Mouse (Mus musculus): ENCODE measurements at regions not wholly inside any gene's neighbourhood (a gene's known extent, or its start where the extent isn't known, plus 50 kb on each side); places are given as distances from the start of the nearest gene placed in this dataset.

GRCm38 (mm10) chr3:21218936-21219335 is 852.0 kb upstream of the Agtr1b start:
- no peak overlapping the region for H3K9ac ChIP-seq (replicated peaks)
- H3K4me1 ChIP-seq (replicated peaks): no peaks in the 10 kb centered on the region
- WGBS: 84% methylated on average over 1 of the region's 1 CpGs
- no peak overlapping the region for H3K4me3 ChIP-seq (replicated peaks)
- no peaks in the 10 kb centered on the region for H3K36me3 ChIP-seq
- no peak overlapping the region for H3K27ac ChIP-seq
- no peaks in the 10 kb centered on the region for H3K9me3 ChIP-seq
- no peak for ATAC-seq
- no peaks in the 10 kb centered on the region for H3K27me3 ChIP-seq
- H3K4me2 ChIP-seq (replicated peaks): no peak overlapping the region

GRCm38 (mm10) chr3:21241184-21241583 is 835.3 kb upstream of the Tbl1xr1 start:
- ATAC-seq: no peak
- Histone ChIP-seq H3K9ac (replicated peaks) (no peak overlapping the region), H3K36me3 (no peaks in the 10 kb centered on the region), H3K4me2 (replicated peaks) (no peak overlapping the region), H3K4me1 (replicated peaks) (no peaks in the 10 kb centered on the region), H3K4me3 (replicated peaks) (no peak overlapping the region), H3K27ac (no peak overlapping the region), H3K9me3 (no peaks in the 10 kb centered on the region), H3K27me3 (no peaks in the 10 kb centered on the region)
- WGBS: 86% methylated on average over 2 of the region's 2 CpGs

GRCm38 (mm10) chr3:21256129-21256760 is 820.2 kb upstream of the Tbl1xr1 start:
- Histone ChIP-seq H3K9ac (replicated peaks) (no peak overlapping the region), H3K4me2 (replicated peaks) (no peak overlapping the region), H3K27me3 (no peaks in the 10 kb centered on the region), H3K36me3 (no peaks in the 10 kb centered on the region), H3K9me3 (no peaks in the 10 kb centered on the region), H3K4me3 (replicated peaks) (no peak overlapping the region), H3K4me1 (replicated peaks) (no peaks in the 10 kb centered on the region), H3K27ac (no peak overlapping the region)
- 93% methylated on average over 1 of the region's 1 CpGs for WGBS
- no peak for ATAC-seq

GRCm38 (mm10) chr3:21263317-21263716 is 813.1 kb upstream of the Tbl1xr1 start:
- H3K4me2 ChIP-seq (replicated peaks): no peak overlapping the region
- H3K4me1 ChIP-seq (replicated peaks): no peaks in the 10 kb centered on the region
- no peaks in the 10 kb centered on the region for H3K27me3 ChIP-seq
- no peak overlapping the region for H3K4me3 ChIP-seq (replicated peaks)
- no peak for ATAC-seq
- H3K9ac ChIP-seq (replicated peaks): no peak overlapping the region
- no peak overlapping the region for H3K27ac ChIP-seq
- H3K36me3 ChIP-seq: no peaks in the 10 kb centered on the region
- 93% methylated on average over 2 of the region's 2 CpGs for WGBS
- H3K9me3 ChIP-seq: no peaks in the 10 kb centered on the region

GRCm38 (mm10) chr3:21265491-21265890 is 811.0 kb upstream of the Tbl1xr1 start:
- Histone ChIP-seq H3K9ac (replicated peaks) (no peak overlapping the region), H3K27me3 (no peaks in the 10 kb centered on the region), H3K4me3 (replicated peaks) (no peak overlapping the region), H3K36me3 (no peaks in the 10 kb centered on the region), H3K27ac (no peak overlapping the region), H3K9me3 (no peaks in the 10 kb centered on the region), H3K4me1 (replicated peaks) (no peaks in the 10 kb centered on the region), H3K4me2 (replicated peaks) (no peak overlapping the region)
- 91% methylated on average over 2 of the region's 2 CpGs for WGBS
- ATAC-seq: no peak

GRCm38 (mm10) chr3:21268429-21269129 is 807.9 kb upstream of the Tbl1xr1 start:
- WGBS: 89% methylated on average over 7 of the region's 7 CpGs
- Histone ChIP-seq H3K36me3 (no peaks in the 10 kb centered on the region), H3K9me3 (no peaks in the 10 kb centered on the region), H3K4me1 (replicated peaks) (no peaks in the 10 kb centered on the region), H3K4me3 (replicated peaks) (no peak overlapping the region), H3K27me3 (no peaks in the 10 kb centered on the region), H3K4me2 (replicated peaks) (no peak overlapping the region), H3K27ac (no peak overlapping the region), H3K9ac (replicated peaks) (no peak overlapping the region)
- no peak for ATAC-seq

DNA sequence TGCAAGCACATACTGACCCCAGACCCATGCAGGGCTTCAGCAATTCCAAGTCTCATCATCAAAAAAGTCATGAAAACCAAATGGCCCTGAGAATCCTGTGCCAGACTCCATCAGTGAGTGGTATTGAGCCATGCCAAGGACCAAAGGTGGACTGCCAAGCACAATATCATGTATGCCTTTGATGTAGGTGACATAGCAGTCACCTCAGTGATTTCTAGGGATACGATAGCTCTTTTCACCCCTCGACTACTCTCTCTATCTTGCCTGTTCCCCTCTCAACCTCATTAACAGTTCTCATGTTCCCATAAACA is 807.4 kb upstream of the Tbl1xr1 start:
- H3K27ac ChIP-seq: no peak overlapping the region
- WGBS: 90% methylated on average over 2 of the region's 2 CpGs
- no peaks in the 10 kb centered on the region for H3K9me3 ChIP-seq
- no peaks in the 10 kb centered on the region for H3K27me3 ChIP-seq
- no peak overlapping the region for H3K9ac ChIP-seq (replicated peaks)
- ATAC-seq: no peak
- H3K4me1 ChIP-seq (replicated peaks): no peaks in the 10 kb centered on the region
- H3K36me3 ChIP-seq: no peaks in the 10 kb centered on the region
- no peak overlapping the region for H3K4me2 ChIP-seq (replicated peaks)
- H3K4me3 ChIP-seq (replicated peaks): no peak overlapping the region

DNA sequence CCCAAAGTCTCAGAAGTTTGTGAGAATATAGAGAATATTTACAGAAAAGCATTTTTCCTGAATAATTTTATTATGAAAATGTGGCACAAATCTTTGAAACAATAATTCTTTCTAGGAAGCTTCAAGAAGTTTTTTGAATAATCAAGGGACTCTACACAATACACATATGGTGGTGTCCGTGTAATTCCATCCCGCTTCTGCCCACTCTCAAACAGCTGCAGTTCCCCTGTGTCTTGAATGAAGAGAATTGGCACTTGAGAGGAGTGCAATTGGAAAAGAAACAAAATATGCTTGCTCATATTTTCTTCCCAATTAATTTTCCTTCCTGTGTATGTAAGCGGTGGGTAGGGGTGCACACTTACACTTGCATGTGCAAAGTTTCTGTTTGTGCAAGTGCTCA is 805.7 kb upstream of the Tbl1xr1 start:
- Histone ChIP-seq H3K4me3 (replicated peaks) (no peak overlapping the region), H3K9ac (replicated peaks) (no peak overlapping the region), H3K4me2 (replicated peaks) (no peak overlapping the region), H3K9me3 (no peaks in the 10 kb centered on the region), H3K36me3 (no peaks in the 10 kb centered on the region), H3K4me1 (replicated peaks) (no peaks in the 10 kb centered on the region), H3K27me3 (no peaks in the 10 kb centered on the region), H3K27ac (no peak overlapping the region)
- ATAC-seq: no peak
- 85% methylated on average over 3 of the region's 3 CpGs for WGBS

DNA sequence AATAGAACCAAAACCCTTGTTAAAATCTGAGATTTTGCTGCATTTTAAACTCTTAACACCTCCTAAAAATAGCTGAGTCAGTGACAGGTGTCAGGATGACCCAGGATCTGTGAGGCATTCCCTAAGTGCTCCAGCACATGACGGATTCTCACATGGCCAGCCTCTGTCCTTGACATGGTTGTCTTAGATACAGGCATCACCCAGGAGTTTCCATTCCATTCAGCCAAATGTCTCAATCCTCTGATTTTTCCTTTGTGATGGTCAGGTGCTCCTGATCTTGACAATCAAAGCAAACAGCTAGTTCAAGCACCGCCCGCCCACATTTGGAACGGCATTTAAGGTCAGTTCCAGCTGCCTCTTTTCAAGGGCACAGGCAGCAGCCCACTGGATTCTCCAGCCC is 804.2 kb upstream of the Tbl1xr1 start:
- H3K9me3 ChIP-seq: no peaks in the 10 kb centered on the region
- ATAC-seq: no peak
- H3K27ac ChIP-seq: no peak overlapping the region
- no peak overlapping the region for H3K9ac ChIP-seq (replicated peaks)
- no peak overlapping the region for H3K4me2 ChIP-seq (replicated peaks)
- H3K27me3 ChIP-seq: no peaks in the 10 kb centered on the region
- WGBS: 85% methylated on average over 4 of the region's 4 CpGs
- no peaks in the 10 kb centered on the region for H3K36me3 ChIP-seq
- H3K4me1 ChIP-seq (replicated peaks): no peaks in the 10 kb centered on the region
- no peak overlapping the region for H3K4me3 ChIP-seq (replicated peaks)

DNA sequence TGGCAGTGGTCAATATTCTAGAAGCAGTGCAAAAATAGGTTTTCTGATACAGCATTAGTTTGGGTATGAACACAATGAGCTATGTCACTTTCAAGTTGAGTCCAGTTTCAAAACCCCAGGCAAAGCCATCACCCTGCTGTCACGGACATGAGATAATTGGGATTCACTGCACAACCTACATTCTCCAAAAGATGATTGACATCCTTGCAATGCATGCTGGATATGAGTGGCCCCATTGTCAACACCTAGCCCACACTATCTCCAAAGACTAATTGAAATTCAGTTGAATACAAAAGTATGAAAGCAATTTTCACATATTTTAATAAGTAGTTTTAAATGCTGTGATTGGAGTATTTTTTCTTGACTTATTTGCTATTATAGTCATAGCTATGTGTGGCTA is 783.7 kb upstream of the Tbl1xr1 start:
- Histone ChIP-seq H3K27ac (no peak overlapping the region), H3K9ac (replicated peaks) (no peak overlapping the region), H3K9me3 (no peaks in the 10 kb centered on the region), H3K36me3 (no peaks in the 10 kb centered on the region), H3K4me1 (replicated peaks) (no peaks in the 10 kb centered on the region), H3K4me2 (replicated peaks) (no peak overlapping the region), H3K27me3 (no peaks in the 10 kb centered on the region), H3K4me3 (replicated peaks) (no peak overlapping the region)
- WGBS: 68% methylated on average over 1 of the region's 1 CpGs
- ATAC-seq: peak; percentile 50; the same call in 1 of the 2 replicates

DNA sequence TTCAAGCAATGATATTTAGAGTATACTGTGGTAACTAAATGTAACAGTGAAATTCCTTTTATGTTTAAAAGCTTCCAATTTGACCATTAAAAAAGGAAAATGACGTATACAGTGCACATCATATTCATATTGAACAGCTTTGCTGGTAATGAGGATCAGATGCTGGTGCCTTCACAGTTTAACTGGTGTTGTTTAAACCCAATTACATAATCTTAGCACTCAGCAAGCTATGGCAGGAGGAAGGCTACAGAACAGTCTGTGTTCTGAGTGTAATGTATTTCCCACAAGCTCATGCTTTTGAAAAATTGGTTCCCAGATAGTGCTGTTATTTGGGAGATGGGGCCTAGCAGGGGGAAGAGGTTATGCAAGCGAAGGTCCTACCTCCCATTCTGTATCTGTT is 783.1 kb upstream of the Tbl1xr1 start:
- Histone ChIP-seq H3K9me3 (no peaks in the 10 kb centered on the region), H3K4me3 (replicated peaks) (no peak overlapping the region), H3K4me1 (replicated peaks) (no peaks in the 10 kb centered on the region), H3K4me2 (replicated peaks) (no peak overlapping the region), H3K27ac (no peak overlapping the region), H3K9ac (replicated peaks) (no peak overlapping the region), H3K36me3 (no peaks in the 10 kb centered on the region), H3K27me3 (no peaks in the 10 kb centered on the region)
- 79% methylated on average over 2 of the region's 2 CpGs for WGBS
- ATAC-seq: no peak

DNA sequence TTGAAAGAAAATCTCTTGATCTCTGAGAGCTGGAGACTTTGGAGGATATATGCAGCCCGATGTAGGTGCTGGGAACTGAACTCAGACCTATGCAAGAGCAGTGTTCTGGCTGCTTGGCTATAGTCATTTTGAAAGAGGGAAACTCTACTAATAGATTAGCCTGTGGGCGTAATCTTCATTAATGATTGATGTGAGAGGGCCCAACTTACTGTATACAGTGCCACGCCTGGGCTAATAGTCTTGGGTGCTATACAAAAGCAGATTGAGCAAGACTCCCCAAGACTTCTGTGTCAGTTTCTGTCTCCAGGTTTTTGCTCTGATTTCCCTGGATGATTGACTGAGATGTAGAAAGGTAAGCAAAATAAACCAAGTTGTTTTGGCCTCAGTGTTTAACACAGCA is 781.7 kb upstream of the Tbl1xr1 start:
- Histone ChIP-seq H3K9ac (replicated peaks) (no peak overlapping the region), H3K9me3 (no peaks in the 10 kb centered on the region), H3K4me1 (replicated peaks) (no peaks in the 10 kb centered on the region), H3K27ac (no peak overlapping the region), H3K4me2 (replicated peaks) (no peak overlapping the region), H3K27me3 (no peaks in the 10 kb centered on the region), H3K36me3 (no peaks in the 10 kb centered on the region), H3K4me3 (replicated peaks) (no peak overlapping the region)
- WGBS: 94% methylated on average over 3 of the region's 3 CpGs
- no peak for ATAC-seq

GRCm38 (mm10) chr3:21296581-21297110 is 779.8 kb upstream of the Tbl1xr1 start:
- H3K36me3 ChIP-seq: no peaks in the 10 kb centered on the region
- ATAC-seq: peak; percentile 45; the same call in 1 of the 2 replicates
- H3K4me1 ChIP-seq (replicated peaks): no peaks in the 10 kb centered on the region
- no peak overlapping the region for H3K27ac ChIP-seq
- no peak overlapping the region for H3K9ac ChIP-seq (replicated peaks)
- no peak overlapping the region for H3K4me3 ChIP-seq (replicated peaks)
- WGBS: 35% methylated on average over 1 of the region's 1 CpGs
- H3K27me3 ChIP-seq: no peaks in the 10 kb centered on the region
- no peaks in the 10 kb centered on the region for H3K9me3 ChIP-seq
- H3K4me2 ChIP-seq (replicated peaks): no peak overlapping the region
